Mouse (Mus musculus): ENCODE results near the gene Rbfox1.

Rbfox1 gene

GRCm38 (mm10) chr16:5992045-5993011, 107.2 kb downstream of the Rbfox1 start:
- no peak for DNase-seq (ENCODE audit: low spot score)

DNA sequence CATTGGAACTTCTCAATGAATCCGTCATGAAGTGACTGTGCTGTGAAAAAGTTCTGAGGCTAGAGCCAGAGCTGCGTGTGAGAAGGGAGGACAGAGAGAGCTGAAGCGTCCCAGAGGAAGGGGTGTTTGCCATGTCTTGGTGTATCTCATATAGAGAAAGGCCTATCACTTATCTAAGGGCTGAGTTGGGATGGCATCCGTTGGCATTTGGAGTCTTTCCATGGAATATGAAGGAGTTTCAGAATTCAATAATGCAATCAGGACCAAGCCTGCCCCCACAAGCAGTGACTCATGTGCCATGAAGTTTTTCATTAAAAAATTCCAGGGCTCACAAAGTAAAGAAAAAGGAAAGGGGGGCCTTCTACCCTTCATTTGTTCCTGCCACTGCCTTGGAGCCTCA, 112.0 kb downstream of the Rbfox1 start:
- DNase-seq (ENCODE audit: low spot score), result no peak

DNA sequence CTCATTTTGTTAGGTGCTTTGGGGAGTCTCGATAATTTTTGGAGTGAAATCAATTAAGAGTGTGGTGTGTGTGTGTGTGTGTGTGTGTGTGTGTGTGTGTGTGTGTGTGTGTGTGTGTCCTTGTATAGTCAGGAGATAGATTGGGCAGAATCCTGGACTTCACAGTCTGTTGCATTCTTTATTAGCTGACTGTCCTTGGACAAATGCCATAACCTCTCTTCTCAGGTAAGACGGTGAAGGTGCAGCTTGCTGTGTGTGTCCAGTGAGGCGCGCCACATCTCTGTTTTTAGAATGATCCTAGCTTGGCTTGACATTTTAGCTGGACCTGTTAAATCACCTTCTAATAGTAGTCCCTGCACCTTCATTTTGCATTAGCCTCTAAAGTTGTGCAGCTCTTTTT, 112.5 kb downstream of the Rbfox1 start:
- no peak for DNase-seq (ENCODE audit: low spot score)

GRCm38 (mm10) chr16:6000016-6000415, 114.9 kb downstream of the Rbfox1 start:
- no peak for DNase-seq (ENCODE audit: low spot score)

GRCm38 (mm10) chr16:6006996-6007395, 121.8 kb downstream of the Rbfox1 start:
- no peak for DNase-seq (ENCODE audit: low spot score)

GRCm38 (mm10) chr16:6012853-6013252, 127.7 kb downstream of the Rbfox1 start:
- DNase-seq (ENCODE audit: low spot score), result no peak

DNA sequence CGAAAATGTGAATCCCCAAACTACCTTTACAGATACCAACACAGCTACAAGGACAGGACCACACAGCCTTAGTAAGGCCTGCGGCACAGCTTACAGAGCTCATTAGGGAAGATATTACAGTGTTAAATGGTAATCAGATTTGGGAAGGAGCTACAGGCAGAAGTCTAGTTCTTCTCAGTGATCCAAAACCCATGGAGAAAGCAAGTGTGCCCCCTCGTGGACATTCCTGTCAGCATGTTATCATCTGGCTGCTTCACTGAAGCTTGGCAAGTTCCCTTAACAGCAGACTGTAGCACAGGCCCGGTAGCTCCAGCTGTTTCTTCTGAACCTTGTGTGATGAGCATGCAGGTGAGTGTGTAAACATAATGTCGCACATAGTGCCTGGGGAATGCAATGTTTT, 133.5 kb downstream of the Rbfox1 start:
- DNase-seq (ENCODE audit: low spot score), result peak; percentile 85

- no peak for DNase-seq (ENCODE audit: low spot score)
Measured at GRCm38 (mm10) chr16:6019361-6019760, 134.2 kb downstream of the Rbfox1 start.

GRCm38 (mm10) chr16:6031280-6031679, 146.1 kb downstream of the Rbfox1 start:
- DNase-seq (ENCODE audit: low spot score), result no peak

DNA sequence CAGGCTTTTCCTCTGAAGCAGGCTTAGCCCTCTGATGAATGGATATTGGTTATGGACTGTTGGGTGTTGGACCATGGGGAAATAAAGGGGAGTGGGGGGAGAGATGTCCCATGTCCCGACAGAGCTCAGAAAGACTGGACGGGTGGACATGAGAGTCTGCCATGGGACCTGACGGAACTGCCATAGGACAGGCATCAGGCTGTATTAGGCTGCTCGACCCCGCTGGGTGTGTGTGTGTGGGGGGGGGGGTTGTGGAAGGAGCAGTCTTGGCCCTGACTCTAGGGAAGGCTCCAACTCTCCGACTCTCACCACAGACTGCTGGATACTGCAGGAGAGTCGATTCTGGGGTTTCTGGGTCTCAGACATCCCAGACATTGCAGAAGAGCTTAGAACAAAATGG, 147.4 kb downstream of the Rbfox1 start:
- no peak for DNase-seq (ENCODE audit: low spot score)

DNA sequence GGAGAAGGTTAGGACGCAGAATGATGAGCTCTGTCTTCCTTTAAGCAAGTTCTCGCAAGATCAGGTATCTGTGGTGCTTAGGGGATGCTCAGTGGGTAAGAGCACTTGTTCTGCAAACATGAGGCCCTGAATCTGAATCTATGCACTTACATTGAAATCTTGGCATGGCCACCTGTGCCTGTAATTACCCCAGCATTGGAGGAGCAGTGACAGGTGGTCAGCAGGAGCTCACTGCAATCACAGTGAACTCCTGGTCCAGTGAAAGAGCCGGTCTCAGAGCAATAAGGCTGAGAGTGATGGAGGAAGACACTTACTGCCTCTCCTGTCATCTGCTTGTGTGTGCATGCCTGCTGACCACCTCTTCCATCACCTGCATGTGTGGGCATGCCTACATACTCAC, 149.7 kb downstream of the Rbfox1 start:
- DNase-seq (ENCODE audit: low spot score), result no peak

DNA sequence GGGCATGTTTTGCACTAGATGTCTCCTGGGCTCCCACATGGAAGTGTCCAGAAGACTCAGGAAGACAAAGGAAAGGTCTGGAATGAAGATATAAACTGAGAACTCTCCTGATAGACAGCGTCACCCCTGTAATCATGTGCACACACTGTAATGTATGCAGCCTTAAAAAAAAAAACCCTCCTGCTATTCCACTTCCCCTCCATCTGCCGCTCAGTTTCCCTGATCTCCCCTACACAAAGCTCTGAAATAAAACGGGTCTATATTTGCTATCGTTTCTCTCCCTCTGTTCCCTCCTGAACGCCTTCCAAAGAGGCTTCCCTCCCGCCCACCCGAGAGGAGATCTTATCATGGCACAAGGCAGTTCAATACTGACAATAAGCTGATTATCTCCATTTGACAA, 151.9 kb downstream of the Rbfox1 start:
- DNase-seq (ENCODE audit: low spot score), result no peak

- peak; percentile 43 for DNase-seq (ENCODE audit: low spot score)
Measured at GRCm38 (mm10) chr16:6042766-6043165, 157.6 kb downstream of the Rbfox1 start.

DNA sequence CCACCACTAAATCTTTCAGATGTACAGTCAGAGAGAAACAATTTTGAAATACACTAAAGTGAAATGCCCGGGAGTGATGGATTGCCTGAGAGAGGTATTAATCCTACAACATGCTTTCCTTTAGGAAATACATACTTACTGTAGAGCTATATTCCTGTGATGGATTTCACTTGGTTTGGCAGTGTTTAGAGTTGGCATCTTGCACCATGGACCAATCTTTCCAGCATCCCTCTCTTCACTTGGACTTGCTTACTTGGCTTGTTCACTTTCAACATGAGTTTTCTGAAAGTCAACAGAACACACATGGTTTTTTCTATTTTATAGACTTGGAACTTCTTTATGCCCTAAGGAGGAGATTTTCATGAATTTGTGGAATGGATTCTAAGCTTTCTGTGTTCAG, 163.4 kb downstream of the Rbfox1 start:
- no peak for DNase-seq (ENCODE audit: low spot score)

GRCm38 (mm10) chr16:6062495-6062894, 177.3 kb downstream of the Rbfox1 start:
- DNase-seq (ENCODE audit: low spot score), result no peak

DNA sequence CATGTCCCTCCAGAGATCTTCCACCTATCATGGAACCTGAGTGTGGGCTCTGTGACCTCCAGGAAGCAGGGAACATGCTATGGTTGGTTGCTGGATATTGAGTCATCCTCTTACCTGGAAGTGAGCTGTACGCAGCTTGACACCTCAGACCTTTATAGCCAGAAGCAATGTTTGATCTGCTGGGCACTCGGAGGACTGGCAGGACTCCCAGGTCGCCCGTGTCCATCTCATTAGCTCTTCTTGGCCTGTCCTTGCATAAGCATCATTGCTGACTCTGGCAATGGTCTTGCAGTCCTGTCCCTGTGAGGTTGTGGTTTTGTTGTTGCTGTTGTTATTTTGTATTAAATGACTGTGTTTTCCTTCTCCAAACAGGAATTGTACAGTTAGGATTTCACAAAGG, 180.3 kb downstream of the Rbfox1 start:
- DNase-seq (ENCODE audit: low spot score), result no peak

- no peak for DNase-seq (ENCODE audit: low spot score)
Measured at GRCm38 (mm10) chr16:6075442-6076050, 190.4 kb downstream of the Rbfox1 start.

- no peak for DNase-seq (ENCODE audit: low spot score)
Measured at GRCm38 (mm10) chr16:6079017-6079416, 193.9 kb downstream of the Rbfox1 start.

- peak; percentile 62 for DNase-seq (ENCODE audit: low spot score)
Measured at GRCm38 (mm10) chr16:6084701-6085365, 199.7 kb downstream of the Rbfox1 start.

GRCm38 (mm10) chr16:6086200-6086599, 201.0 kb downstream of the Rbfox1 start:
- no peak for DNase-seq (ENCODE audit: low spot score)

GRCm38 (mm10) chr16:6091326-6092123, 206.4 kb downstream of the Rbfox1 start:
- DNase-seq (ENCODE audit: low spot score), result no peak
